Mouse (Mus musculus) natural killer cell, adult 2 months (primary cell): ENCODE results near the gene Kncn.

Source experiments
- DNase-seq, 2 experiments: peaks; one replicate each; pipeline ENCODE4 v3.0.0; 2022; ENCODE audit warnings: low spot score in 2 of 2

The Kncn gene

DNA sequence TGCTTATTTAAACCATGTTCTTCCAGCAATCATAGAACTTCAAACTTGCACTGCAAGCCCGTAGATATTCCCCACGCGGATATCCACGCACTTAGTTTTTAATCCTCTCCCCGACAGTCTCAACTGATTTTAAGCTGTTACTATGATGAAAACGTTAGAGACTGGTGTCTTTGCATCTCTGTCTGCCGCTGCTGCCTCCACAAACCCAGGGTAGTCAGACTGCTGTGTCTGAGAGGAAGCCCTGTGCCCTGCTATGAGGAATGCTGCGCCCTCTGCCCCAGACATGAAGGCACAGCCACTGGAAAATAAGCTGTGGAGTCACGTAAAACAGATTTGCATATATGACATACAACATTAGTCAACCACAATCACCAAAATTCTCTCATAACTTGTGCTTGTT, 5.4 kb upstream of the Kncn start:
- DNase-seq, result no peak

DNA sequence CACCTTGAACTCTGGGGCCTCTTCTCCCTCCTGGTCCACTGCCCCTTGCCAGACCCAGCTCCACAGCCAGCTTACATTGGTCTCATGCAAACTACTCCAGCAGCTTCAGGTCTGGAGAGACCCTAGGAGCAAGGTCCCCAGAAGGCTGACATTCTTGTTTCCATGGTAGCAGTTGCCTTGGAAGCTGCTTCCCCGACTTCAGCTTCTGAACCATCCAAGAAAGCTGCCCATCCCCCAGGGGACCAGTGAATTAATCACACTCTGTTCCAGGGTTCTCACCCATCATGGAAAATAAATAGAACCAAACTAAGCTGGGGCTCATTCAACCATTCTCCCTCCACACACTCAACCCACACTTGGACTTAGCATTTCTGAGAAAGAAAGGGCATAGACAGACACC, 3.0 kb upstream of the Kncn start:
- DNase-seq, result no peak

DNA sequence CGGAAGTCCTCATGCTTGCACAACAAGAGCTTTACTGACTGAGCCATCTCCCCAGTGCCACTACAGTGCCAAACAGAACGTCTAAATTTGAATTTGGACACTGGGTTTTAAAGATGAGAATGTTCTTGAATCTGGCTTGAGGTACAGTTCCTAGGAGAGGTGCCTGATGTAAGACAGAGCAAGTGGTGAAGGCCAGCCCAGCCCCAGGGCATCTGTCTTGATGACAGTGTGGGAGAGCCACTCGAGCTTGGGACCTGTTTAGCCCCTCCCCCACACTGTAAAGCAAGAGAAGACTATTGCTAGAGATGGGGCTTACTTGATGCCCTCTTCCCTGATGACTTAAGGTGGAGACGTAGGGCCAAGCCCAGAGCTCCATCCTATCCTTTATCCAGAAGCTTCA, 2.0 kb upstream of the Kncn start:
- DNase-seq, result no peak

DNA sequence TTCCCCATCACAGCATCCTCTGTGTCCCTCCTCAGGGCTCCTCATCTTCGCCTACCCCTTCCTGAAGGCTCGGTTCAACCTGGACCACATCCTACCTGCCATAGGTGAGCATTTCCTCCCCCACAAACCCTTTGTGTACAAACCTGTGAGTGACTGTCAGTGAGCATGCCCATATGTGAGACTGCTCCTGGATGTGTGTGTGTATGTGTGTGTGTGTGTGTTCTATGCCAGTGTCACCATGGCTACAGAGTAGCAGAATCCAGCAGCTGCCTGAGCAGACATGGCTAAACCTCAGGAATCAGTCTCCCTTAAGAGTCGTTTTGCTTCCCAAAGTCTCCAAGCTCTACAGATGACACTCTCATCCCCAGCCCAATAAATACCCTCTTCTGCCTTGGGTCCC, 1.6 kb downstream of the Kncn start:
- DNase-seq, result no peak

DNA sequence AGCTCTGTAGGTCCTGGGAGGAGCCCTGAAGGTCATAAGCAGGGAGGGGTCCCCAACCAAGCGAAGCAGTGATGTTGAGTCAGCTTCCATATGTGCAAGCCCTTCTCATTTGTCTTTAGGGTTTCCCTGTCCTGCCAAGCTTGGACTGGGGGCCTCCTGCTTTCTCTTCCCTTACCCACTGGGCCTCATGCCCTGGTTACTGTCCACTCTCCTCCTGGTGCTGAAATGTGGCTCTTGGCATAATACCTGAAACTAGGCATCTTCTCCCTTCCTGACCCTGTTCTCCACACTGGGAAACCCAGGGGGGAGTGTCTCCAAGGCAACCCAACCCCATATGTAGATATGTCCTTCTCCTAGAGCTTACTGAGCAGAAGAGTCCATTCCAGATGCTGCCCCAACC, 2.7 kb downstream of the Kncn start:
- no peak for DNase-seq

DNA sequence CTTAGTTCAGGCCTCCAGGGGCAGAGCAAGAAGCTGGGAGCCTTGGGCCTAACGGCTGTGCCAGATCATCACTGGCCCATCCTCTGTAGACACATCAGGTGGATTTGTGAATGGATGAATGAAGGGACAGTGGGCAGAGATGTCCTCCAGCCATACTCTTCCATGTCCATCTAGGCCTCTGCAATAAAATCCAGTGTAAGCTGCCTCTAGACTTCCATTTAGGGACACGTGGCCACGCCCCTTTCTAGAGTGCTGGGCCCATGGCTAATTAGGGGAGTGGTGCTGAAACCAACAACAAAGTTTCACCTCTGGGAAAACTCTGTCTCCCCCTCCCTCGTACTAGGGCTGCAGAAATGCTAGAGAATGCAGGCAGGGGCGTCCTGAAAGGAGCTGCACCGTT, 5.9 kb downstream of the Kncn start:
- no peak for DNase-seq

DNA sequence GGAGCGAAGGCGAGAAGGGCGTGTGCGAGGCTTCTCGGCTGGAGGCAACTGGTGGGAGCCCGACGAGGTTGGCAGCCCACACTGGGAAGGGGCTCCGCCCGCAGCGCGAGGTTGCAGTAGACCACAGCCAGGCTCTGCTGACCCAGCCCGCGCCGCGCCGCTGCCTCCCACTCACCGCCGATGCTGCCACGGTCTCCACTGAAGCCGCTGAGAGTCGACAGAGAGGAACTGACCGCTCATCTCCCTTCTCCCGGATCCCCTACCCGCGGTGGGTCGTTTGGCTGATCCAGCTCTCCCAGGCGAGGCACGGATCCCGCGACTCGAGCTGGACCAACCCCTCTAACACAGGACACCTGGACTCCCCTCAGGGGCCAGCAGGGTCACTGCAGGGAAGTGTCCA, 6.4 kb downstream of the Kncn start, which contains the start of gene 6430628N08Rik:
6430628N08Rik (plus strand) TSS at position 113 of the 400 bp plus-strand sequence.
- no peak for DNase-seq

DNA sequence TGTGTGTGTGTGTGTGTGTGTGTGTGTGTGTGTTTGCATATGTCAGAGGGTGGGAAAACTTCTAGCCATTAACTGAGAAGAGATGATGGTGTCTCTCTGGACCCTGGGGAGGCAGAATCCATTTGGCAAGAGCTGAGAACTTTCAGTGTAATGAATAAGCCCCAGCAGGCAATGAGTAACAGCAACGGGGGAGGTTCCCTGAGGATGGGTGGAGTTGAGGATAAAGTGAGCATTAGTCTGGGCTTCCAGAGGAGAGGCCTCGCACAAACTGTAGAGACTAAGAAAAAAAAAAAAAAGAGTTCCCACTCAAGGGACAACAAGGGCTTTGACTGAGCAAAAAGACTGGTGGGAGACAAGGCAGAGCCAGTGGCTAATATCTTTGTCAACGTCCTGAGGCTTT, 10.1 kb downstream of the Kncn start:
- no peak for DNase-seq

DNA sequence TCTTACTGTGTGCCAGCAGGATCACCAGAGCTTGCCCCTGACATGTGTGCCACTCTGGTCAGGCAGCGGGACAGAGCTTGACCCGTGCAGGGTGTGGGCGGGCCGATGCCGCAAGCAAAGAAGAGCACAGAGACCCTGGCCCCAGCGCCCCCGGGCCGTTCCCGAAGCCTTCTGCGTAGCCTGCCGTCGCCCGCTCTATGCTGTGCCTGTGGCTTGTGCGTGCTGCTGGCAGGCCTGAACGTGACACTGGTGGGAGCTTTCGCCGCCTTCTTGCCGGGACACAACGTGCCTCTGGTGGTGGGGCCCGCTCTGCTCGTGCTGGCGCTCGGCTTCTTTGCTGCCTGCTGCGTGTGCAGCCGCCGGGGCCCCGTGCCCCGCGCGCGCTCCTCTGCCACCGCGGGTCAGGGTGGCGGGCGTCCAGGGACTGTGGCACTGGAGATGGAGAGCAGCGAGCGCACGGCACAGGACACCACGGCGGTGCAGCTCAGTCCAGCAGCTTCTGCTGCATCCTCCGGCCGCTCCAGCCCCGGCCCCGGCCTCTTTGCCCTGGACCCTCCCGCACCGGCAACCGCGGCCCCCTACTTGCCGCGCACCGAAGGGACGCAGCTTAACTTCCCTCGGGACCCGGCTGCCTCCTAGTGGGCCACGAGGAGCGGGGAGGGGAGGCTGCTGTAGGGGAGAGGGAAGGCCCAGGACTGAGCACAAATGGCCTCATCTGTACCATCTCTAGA, 13.9 kb downstream of the Kncn start:
- no peak for DNase-seq

DNA sequence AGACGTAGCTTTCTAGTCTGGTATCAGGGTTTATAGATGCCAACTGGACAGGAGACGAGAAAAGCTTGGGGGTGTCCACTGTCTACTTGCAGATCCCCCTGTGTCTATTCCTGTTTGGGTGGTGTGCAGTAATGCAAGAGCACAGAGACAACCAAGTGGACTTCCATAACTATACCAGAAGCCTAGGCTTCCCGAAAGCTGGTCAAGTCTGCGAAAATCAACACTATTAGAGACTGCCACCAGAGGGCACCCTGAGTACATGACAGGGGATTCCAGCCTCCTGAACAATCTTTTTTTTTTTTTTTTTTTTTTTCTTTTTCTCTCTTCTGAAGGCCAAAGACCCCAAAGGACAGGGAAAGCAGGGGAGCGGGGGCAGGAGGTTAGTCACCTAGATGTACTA, 18.6 kb downstream of the Kncn start:
- peak; percentile 26 to 63 for DNase-seq

DNA sequence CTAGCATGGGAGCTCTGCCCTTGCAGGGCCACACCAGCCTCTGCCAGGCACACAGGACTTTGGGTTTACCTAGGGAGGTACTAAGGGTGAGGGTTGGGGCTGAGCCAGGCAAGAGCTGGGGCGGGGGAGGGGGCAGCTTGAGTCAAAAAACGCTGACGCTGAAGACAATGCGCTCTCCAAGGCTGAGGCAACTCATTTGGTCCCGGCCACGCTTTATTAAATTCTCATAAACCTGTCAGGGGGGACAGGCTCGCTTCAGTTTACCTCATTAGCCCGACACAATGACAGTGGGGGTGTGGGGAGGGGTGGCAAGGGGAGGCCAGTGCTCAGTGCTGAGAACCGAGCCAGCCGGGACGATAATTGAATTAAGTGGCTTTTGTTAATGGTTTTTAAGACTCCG, 20.2 kb downstream of the Kncn start:
- DNase-seq, result no peak

DNA sequence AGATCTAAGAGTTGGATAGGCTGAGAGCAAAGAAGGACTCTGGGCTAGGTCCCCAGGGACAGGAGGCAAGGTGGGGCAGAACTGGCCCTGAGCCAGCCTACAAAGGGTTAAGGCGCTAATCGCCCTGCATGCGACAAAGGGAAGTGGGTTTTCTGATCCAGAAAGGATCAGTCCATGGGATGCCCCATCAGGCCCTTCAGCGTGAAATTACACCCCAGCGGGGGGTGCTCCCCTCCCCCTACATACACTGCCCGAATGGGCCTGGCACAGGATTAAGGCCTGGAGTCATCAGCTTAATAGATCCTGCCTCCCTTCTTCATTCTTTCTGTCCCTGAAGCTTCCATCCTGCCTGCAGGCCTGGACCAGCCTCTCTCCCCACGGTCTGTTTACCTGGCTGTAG, 21.5 kb downstream of the Kncn start:
- no peak for DNase-seq

DNA sequence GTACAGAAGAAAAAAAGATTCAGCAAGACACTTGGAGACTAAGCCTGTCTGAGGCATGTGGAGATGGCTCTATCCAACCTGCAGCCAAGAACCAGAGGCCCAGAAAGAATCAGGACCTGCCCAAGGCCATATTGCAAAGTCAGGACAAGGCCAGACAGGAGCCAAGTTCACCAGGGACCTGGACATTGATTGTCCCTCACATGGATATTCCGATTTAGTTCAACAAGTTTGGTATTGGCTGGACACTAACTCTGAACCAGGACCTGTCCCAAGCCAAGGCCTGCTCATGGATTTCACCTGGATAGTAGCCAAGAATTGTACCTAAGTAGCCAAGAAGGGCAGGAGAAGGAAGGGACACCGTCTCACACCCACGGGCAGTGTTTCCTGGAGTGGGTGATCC, 22.6 kb downstream of the Kncn start:
- no peak for DNase-seq

DNA sequence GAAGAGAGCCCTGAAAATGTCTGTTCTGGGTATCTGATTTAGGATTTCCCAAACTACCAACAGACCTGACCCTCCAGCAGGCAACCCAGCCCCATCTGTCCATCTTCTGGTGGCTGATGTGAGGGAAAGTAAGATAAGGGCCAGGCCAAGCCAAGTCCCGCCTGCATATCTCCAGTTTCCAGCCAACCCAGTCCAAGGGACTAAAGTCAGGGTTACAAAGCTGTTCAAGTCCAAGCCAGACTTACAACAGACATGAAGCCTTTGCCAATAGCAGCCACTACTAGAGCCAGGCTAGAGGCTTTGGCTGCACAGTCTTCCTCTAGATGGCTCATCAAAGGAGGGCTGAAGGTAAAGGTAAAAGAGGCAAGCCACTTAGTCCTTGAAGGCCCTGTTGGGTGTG, 23.8 kb downstream of the Kncn start:
- DNase-seq, result no peak

DNA sequence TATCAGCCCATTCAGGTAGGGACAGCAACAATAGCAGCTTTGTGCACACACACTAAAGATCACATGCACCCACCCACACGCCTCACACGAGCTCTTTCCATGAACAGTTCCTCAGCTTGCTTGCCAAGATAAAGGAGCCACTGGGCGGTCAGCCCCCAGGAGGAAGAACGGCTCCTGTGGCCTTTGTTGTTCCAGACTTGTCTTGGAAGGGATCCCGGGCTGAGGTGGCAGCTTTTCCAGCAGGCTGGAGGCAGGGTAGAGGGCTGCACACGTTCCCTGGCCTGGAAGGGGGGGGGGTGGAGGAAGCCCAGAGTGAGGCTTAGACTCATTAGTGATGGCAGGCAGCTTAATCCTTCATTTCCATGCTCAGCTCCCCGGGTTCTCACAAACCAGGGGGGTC, 24.4 kb downstream of the Kncn start:
- DNase-seq, result no peak

DNA sequence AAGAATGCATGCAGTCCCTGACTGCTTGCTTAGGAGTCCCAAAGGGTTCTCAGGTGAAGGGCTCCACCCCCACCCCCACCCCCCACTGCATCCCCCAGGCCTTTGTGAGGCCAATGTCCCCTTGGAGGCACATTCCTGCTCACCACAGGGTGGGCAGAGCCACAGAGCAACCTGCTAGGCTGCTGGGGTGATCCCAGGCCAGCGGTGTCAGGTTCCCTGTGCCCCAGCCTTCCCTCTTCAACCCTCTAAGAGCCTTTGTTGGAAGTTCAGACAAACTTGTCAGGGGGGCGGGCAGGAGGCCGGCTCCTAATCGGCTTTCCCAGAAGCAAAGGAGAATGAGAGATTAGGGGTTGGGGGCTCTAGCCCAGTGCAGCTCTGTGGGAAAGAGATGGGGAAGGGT, 27.4 kb downstream of the Kncn start:
- no peak for DNase-seq

DNA sequence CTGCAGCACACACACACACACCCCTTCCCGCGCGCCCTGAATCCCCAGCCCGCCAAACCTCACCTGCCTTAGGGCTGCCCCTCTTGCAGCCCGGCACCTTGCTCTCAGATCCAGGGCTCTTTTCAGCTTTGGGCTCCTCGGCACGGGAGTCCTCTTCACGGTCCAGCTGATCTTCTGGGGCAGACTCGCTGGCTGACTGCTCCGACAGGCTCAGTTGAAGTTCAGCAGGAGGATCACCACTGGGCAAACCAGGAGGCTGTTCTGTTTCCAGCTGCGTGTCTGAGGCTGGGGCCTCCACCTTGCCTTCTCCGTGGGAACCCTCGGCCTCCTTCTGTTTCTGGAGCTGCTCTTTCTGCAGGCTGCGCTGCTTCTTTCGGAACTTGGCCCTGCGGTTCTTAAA, 35.7 kb downstream of the Kncn start:
- DNase-seq, result no peak

DNA sequence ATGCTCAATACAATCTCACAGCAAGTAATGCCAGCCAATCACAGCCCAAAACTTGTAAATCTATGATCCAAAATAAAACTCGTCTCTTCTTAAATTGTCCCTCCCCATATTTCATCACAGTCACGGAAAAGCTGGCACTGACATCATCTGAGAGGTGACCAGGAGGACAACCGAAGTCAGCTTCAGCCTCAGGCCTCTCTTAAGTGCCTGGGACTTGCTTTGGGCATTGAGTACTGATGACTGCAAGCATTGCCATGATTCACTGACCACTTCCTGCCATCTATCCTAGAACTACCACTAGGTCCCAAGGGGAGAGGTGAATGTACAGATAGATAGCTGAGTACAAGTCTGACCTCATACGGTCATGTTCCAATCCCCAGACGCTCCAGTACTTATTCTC, 38.5 kb downstream of the Kncn start:
- DNase-seq, result no peak

DNA sequence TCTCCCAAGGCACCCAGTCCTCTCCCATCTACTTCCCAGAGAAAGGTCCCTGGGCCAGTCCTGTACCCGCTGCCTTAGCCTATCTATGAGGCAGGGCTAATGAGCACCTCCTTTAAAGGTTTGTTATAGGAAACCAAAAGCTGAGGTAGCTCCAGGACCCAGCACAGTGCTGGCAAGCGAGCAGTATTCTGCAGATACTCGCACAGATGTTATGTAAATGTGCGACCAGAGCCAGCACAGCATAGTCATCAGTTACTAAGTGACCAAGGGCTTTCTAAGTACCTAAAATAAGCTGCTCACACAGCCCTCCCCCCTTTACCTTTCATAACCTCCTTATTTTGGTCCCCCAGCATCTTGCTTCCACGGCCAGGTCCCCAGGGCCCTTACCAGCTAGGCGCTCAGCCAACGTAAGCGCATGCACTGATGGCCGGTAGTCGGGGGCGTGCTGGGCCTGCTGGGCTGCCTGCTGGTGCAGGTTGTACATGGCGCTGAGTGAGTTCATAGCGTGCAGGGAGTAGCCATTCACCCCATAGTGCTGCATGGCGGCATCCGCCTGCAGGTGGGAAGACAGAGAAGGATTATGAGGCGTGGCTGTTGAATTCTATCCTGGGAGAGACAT, 39.2 kb downstream of the Kncn start:
- DNase-seq, result no peak

DNA sequence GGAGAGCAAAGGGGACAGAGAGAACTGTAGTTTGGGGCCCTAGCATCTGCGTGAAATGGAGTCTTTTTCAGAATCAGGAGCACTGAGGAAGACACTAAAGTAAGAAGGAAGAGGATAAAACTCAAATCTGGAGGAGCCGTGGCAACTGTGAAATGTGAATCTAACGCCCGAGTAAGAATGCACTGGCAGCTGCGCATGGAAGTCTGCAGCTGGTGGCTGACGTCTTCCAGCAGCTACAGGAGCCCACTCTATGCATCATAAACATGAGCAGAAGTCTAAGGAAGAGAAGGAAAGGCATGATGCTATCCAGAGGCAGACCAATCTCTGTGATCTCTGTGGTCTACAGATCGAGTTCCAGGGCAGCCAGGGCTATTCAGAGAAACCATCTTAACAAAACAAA, 43.4 kb downstream of the Kncn start:
- DNase-seq, result no peak

DNA sequence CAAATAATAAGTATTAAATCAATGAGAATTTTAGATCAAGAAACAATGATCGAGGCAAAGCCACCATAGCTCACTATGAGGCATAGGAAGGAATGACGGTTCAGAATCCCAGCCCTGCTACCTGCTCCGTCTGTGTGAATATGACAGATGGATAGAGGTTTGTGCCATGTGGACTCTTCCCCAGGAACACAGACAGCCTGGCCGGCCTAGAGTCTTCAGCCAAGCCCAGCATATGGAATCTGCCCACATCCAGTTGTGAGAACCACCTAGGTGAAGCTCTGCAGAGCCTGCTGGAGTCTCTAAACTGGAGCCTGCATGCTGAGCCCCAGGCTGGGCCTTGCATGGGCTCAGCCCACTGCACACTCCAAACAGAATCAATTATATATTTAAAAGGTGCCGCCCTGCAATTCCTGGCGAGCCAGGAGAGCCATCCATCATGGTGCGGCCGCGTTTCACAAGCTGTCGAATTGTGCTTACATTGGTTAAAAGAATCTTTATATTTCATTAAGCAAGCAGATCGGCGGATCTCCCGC, 47.4 kb downstream of the Kncn start:
- no peak for DNase-seq

DNA sequence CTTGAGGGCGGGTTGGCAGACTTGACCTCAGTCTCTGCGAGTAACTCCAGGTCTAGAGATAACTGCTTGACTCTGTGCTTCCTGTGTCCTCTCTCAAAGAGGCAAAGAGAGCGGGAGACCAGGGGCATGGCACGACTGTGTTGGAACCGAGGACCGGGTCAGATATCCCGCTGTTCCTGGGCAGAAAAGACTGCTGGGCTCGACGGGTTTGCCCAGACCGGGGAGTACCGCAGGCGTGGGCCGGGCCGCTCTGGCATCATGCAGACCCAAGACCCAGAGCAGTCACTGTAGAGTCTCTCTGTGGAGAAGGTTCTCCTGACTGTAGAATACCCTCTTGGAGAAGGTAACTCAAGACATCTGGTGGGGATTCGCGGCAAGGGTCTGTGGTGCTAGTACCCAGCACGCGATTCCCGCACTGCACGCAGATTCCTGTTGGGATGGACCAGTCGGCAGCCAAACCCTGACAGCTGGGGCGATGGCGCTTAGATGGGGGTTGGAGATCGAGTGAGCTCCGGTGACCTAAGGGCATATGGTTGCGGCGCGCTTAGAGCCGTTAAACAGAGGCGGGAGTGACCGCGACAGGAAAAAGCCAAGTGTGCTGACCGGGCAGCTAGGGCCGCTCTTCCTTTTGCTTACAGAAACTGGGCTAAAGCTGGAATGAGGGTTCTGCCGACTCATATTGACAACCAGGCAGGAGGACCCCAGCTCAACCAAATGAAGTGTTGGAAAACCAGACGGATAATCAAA, 51.8 kb downstream of the Kncn start:
- DNase-seq, result no peak

DNA sequence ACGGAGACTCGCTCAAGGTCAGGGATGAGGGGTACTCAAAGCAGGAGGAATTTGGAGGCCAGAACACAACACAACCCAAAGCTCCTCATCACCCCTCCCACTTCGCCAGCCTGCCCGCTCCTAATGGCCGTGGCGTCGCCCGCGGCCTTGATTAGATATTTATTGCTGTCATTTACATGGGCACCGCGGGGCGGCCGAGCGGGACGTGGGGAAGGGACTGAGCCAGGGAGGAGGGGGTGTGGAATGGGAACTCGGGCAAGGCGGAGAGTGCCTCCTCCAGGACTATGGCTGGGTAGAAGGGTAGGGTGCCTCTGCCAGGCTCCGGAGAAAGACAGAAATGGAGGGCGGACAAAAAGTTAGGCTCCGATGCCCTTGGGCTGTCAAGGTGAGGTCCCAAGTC, 52.4 kb downstream of the Kncn start:
- no peak for DNase-seq
